Mouse (Mus musculus): ENCODE data around the gene B430218F22Rik. TPM values are rescaled to one million over a fixed set of nuclear protein-coding genes. Genes with fewer than 3 reads are reported as not detected.
"Not testable (repeated sequence)": the region's sequence is repeated elsewhere in the genome, so short reads cannot be mapped to it uniquely, and the experiment has no call there.

Gene B430218F22Rik
- 0.44 and 1.0 TPM in 2 replicates for polyA plus RNA-seq (2015; fragmentation: Nextera tagmentation; extraction: Ambion mirVana)

- Histone ChIP-seq H3K4me1 (no peaks in the 10 kb centered on the region), H3K9ac (peak within 1 kb of the TSS; percentile 55), H3K27ac (peak within 1 kb of the TSS; percentile 63; the same call in 1 of the 2 replicates), H3K4me3 (replicated peaks) (peak within 1 kb of the TSS; percentile 79), H3K36me3 (peaks cover 8% of the 10 kb centered on the region), H3K27me3 (replicated peaks) (no peaks in the 10 kb centered on the region), H3K4me2 (peak within 1 kb of the TSS; percentile 62), H3K9me3 (no peaks in the 10 kb centered on the region)
- WGBS: under 1% methylated on average over 93 of the region's 93 CpGs
- ATAC-seq (ENCODE audit: insufficient read depth, low FRiP score, low read depth): peak; percentile 96
Observed at GRCm38 (mm10) chr13:118386511-118387447, at the start of gene B430218F22Rik, which contains the start of gene Mrps30. B430218F22Rik (plus strand) TSS chr13:118386630. Mrps30 (minus strand) TSS chr13:118387252.

DNA sequence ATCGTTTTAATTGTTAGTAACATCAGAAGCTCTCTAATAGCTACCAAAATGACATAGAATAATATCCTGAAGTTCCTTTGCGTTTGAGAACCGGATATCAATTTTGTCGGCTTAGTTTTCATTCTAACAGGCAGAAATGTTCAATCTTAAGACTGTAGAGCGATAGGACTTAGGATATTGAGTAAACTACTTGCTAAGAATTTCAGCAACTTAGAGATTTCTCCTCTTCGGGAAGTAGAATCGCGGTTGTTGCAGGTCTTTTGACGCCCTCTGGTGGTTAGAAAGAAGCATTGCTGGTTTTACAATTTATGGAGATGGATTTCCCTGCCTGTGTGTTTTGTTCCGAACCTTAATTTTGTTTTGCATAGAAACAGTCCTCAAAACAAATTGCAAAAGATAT lies 36.2 kb upstream of the B430218F22Rik start:
- no peak overlapping the region for H3K4me3 ChIP-seq (replicated peaks)
- no peak overlapping the region for H3K4me2 ChIP-seq
- H3K9me3 ChIP-seq: no peaks in the 10 kb centered on the region
- H3K4me1 ChIP-seq: no peaks in the 10 kb centered on the region
- no peaks in the 10 kb centered on the region for H3K36me3 ChIP-seq
- no peak overlapping the region for H3K9ac ChIP-seq
- ATAC-seq (ENCODE audit: insufficient read depth, low FRiP score, low read depth): no peak
- WGBS: 19% methylated on average over 10 of the region's 10 CpGs
- H3K27me3 ChIP-seq (replicated peaks): no peaks in the 10 kb centered on the region
- H3K27ac ChIP-seq: no peak overlapping the region

GRCm38 (mm10) chr13:118350870-118351269 lies 35.6 kb upstream of the B430218F22Rik start:
- no peak for ATAC-seq (ENCODE audit: insufficient read depth, low FRiP score, low read depth)
- no peak overlapping the region for H3K4me2 ChIP-seq
- no peaks in the 10 kb centered on the region for H3K4me1 ChIP-seq
- no peaks in the 10 kb centered on the region for H3K27me3 ChIP-seq (replicated peaks)
- no peak overlapping the region for H3K9ac ChIP-seq
- no peak overlapping the region for H3K27ac ChIP-seq
- H3K9me3 ChIP-seq: no peaks in the 10 kb centered on the region
- no peaks in the 10 kb centered on the region for H3K36me3 ChIP-seq
- no peak overlapping the region for H3K4me3 ChIP-seq (replicated peaks)
- 89% methylated on average over 10 of the region's 10 CpGs for WGBS

DNA sequence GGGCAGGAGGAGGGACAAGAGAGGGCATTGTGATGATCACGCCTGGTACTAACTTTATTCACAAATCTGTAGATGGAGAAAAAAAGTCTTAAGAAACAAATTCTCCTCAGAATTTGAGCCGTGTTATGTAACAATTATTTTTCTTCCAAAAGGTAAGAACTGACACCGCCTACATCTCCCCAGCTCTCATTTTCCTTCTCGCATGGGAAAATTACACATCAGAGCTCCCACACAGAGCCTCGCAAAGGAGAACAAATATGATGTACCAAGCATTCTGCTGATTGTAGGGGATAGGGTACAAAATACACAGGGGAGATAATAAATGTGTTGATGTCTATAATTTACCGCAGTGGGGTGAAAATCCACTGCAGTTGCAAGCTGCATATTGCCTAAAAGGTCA lies 23.1 kb upstream of the B430218F22Rik start:
- Histone ChIP-seq H3K9ac (no peak overlapping the region), H3K4me2 (no peak overlapping the region), H3K9me3 (no peaks in the 10 kb centered on the region), H3K27me3 (replicated peaks) (no peaks in the 10 kb centered on the region), H3K27ac (no peak overlapping the region), H3K4me3 (replicated peaks) (no peak overlapping the region), H3K36me3 (no peaks in the 10 kb centered on the region), H3K4me1 (no peaks in the 10 kb centered on the region)
- 87% methylated on average over 6 of the region's 6 CpGs for WGBS
- no peak for ATAC-seq (ENCODE audit: insufficient read depth, low FRiP score, low read depth)

DNA sequence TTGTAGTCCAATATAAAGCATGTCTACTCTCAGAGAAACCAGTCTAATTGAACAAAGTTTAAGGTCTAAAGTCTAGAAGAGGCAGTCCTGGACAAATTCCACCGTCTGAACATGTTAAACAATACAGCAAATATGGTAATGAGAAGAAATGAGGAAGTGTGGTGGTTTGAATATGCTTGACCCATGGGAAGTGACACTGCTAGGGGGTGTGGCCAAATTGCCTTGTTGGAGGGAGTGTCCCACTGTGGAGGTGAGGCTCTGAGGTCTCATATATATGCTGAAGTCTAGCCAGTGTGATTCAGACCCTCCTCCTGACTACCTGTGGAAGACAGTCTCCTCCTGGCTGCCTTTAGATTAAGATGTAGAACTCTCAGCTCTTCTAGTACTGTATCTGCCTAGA lies 20.7 kb upstream of the B430218F22Rik start:
- no peak for ATAC-seq (ENCODE audit: insufficient read depth, low FRiP score, low read depth)
- Histone ChIP-seq H3K9ac (no peak overlapping the region), H3K36me3 (no peaks in the 10 kb centered on the region), H3K27me3 (replicated peaks) (no peaks in the 10 kb centered on the region), H3K4me2 (no peak overlapping the region), H3K4me1 (no peaks in the 10 kb centered on the region), H3K27ac (no peak overlapping the region), H3K4me3 (replicated peaks) (no peak overlapping the region), H3K9me3 (no peaks in the 10 kb centered on the region)
- WGBS: 67% methylated on average over 1 of the region's 1 CpGs

GRCm38 (mm10) chr13:118372871-118373270 lies 13.6 kb upstream of the B430218F22Rik start:
- Histone ChIP-seq H3K27me3 (replicated peaks) (no peaks in the 10 kb centered on the region), H3K4me1 (no peaks in the 10 kb centered on the region), H3K4me3 (replicated peaks) (no peak overlapping the region), H3K27ac (no peak overlapping the region), H3K9ac (no peak overlapping the region), H3K9me3 (no peaks in the 10 kb centered on the region), H3K36me3 (peaks cover 1% of the 10 kb centered on the region; the same call in 1 of the 2 replicates), H3K4me2 (no peak overlapping the region)
- 48% methylated on average over 4 of the region's 4 CpGs for WGBS
- ATAC-seq (ENCODE audit: insufficient read depth, low FRiP score, low read depth): no peak

DNA sequence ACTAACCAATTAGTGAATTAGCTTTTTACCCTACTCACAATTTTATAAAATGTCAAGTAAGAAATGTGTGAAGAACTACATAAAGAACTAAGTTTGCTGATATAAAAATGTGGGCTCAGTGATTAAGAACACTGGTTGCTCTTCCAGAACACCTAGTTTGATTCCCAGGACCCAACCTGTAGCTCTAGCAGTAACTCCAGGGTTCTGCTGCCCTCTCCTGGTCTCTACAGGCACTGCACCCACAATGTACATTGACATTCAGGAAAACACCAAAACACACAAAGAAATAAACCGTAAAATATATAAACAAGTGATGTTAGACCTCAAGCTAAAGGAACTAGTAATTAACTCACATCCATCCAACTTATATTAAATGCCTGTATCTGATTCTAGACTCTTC lies 7.3 kb upstream of the B430218F22Rik start:
- ATAC-seq (ENCODE audit: insufficient read depth, low FRiP score, low read depth): no peak
- Histone ChIP-seq H3K9ac (no peak overlapping the region), H3K4me1 (no peaks in the 10 kb centered on the region), H3K27me3 (replicated peaks) (no peaks in the 10 kb centered on the region), H3K36me3 (peaks cover 12% of the 10 kb centered on the region), H3K9me3 (no peaks in the 10 kb centered on the region), H3K4me3 (replicated peaks) (no peak overlapping the region), H3K27ac (no peak overlapping the region), H3K4me2 (no peak overlapping the region)
- 64% methylated on average over 1 of the region's 1 CpGs for WGBS

DNA sequence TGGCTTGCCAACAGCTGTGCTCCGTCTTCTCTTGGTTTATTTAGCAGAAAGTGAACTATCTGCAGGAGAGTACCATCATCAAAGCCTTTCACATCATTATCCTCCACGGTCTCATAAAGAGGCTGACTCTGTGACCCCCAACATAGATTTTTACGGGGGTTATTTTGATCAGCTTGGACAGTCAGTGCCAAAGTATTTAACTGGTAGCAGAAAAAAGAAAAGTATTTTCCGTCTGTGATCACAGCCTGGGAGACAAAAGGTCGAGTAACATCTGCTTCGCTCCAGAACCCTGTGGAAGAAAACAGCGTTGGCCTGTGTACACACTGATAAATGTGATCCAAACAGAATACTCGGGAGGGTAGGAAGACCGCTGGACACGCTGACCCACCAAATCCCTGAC lies 6.0 kb upstream of the B430218F22Rik start:
- Histone ChIP-seq H3K4me1 (no peaks in the 10 kb centered on the region), H3K9me3 (no peaks in the 10 kb centered on the region), H3K27ac (no peak overlapping the region), H3K9ac (no peak overlapping the region), H3K4me3 (replicated peaks) (no peak overlapping the region), H3K27me3 (replicated peaks) (no peaks in the 10 kb centered on the region), H3K36me3 (peaks cover 12% of the 10 kb centered on the region), H3K4me2 (no peak overlapping the region)
- ATAC-seq (ENCODE audit: insufficient read depth, low FRiP score, low read depth): no peak
- WGBS: 46% methylated on average over 10 of the region's 10 CpGs

- not testable (repeated sequence) for H3K27me3 ChIP-seq (replicated peaks); H3K9ac ChIP-seq; H3K27ac ChIP-seq; H3K36me3 ChIP-seq; H3K9me3 ChIP-seq; H3K4me1 ChIP-seq
- peak overlapping the region; percentile 53 for H3K4me2 ChIP-seq
- ATAC-seq (ENCODE audit: insufficient read depth, low FRiP score, low read depth): peak; percentile 24; the same call in 1 of the 2 replicates
- WGBS: 9% methylated on average over 10 of the region's 10 CpGs
- peak overlapping the region; percentile 79 for H3K4me3 ChIP-seq (replicated peaks)
Observed at GRCm38 (mm10) chr13:118387448-118387801, 995 bp downstream of the B430218F22Rik start.

DNA sequence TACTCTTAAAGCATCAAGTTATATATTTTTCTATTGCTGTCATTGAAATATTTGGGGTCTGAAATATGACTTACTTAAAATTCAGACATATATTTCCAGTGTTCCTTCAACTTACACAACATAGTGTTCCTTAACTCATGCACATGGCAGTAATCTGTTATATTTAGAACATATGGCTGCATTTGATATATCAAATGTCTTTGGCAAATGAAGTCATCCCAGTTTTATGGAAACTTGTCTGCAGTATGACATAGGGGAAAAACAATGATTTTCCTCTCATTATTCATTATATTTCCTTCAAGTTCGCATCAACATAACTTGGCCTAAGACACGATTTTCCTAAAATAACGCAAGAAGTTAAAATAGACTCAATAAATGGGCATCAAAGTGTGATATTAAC lies 9.4 kb downstream of the B430218F22Rik start:
- no peaks in the 10 kb centered on the region for H3K4me1 ChIP-seq
- 81% methylated on average over 3 of the region's 3 CpGs for WGBS
- ATAC-seq (ENCODE audit: insufficient read depth, low FRiP score, low read depth): no peak
- no peak overlapping the region for H3K4me3 ChIP-seq (replicated peaks)
- no peak overlapping the region for H3K27ac ChIP-seq
- H3K9ac ChIP-seq: no peak overlapping the region
- H3K27me3 ChIP-seq (replicated peaks): no peaks in the 10 kb centered on the region
- no peak overlapping the region for H3K4me2 ChIP-seq
- H3K36me3 ChIP-seq: no peaks in the 10 kb centered on the region
- H3K9me3 ChIP-seq: no peaks in the 10 kb centered on the region

- H3K27me3 ChIP-seq (replicated peaks): no peaks in the 10 kb centered on the region
- H3K4me1 ChIP-seq: no peaks in the 10 kb centered on the region
- H3K4me3 ChIP-seq (replicated peaks): no peak overlapping the region
- H3K9me3 ChIP-seq: no peaks in the 10 kb centered on the region
- WGBS: 77% methylated on average over 6 of the region's 6 CpGs
- ATAC-seq (ENCODE audit: insufficient read depth, low FRiP score, low read depth): no peak
- H3K4me2 ChIP-seq: no peak overlapping the region
- H3K27ac ChIP-seq: no peak overlapping the region
- H3K36me3 ChIP-seq: no peaks in the 10 kb centered on the region
- no peak overlapping the region for H3K9ac ChIP-seq
Observed at GRCm38 (mm10) chr13:118400340-118400739, 13.9 kb downstream of the B430218F22Rik start.

DNA sequence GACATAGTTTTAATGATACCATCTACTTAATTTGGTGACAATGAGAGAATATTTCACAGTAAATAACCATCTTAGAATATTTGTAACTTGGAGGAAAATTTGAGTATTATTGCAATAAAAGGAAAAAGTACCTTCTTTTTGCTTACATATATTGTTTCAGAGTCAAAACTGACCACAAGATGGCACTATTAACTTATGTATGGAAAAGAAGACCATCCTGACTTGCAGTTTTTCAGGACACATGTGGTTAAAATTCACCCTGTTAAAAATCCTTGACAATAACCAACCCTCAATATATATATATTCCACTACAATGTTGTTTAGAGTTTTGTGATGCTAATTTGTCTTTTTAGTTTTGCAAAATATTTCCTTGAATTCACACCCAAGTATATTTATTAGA lies 17.1 kb downstream of the B430218F22Rik start:
- Histone ChIP-seq H3K36me3 (no peaks in the 10 kb centered on the region), H3K4me3 (replicated peaks) (no peak overlapping the region), H3K27ac (no peak overlapping the region), H3K27me3 (replicated peaks) (no peaks in the 10 kb centered on the region), H3K9ac (no peak overlapping the region), H3K4me2 (no peak overlapping the region), H3K4me1 (no peaks in the 10 kb centered on the region), H3K9me3 (no peaks in the 10 kb centered on the region)
- ATAC-seq (ENCODE audit: insufficient read depth, low FRiP score, low read depth): no peak
